Mouse (Mus musculus) MEL (cell line): Measurements from ENCODE around the gene Rora. TPM values are rescaled to one million over a fixed set of nuclear protein-coding genes. Genes with fewer than 3 reads are reported as not detected.

Source experiments
- DNase-seq: peaks from one replicate; pipeline ENCODE4 v3.0.0; 2011; ENCODE audit warnings: low read depth, low spot score
- H3K27ac ChIP-seq: 2 replicates; pipeline ENCODE4 v1.5.1; 2012; ENCODE audit warnings: low read depth, mild to moderate bottlenecking, control low read depth, low read length, moderate library complexity; ENCODE audit not compliant: control insufficient read depth
- H3K27me3 ChIP-seq, 2 experiments: fragments of 150-350 bp in 1 of 2; sonication (generic) in 1 of 2; 2 replicates each; pipeline ENCODE4 v1.6.1; 2012; ENCODE audit warnings: low read length in 2 of 2, mild to moderate bottlenecking in 2 of 2, improper control_type of control experiment in 1 of 2, moderate library complexity in 1 of 2; ENCODE audit not compliant: insufficient read depth in 2 of 2, control insufficient read depth in 1 of 2
- H3K36me3 ChIP-seq, 2 experiments: 2 replicates each; pipeline ENCODE4 v1.6.1; 2012 to 2014; ENCODE audit warnings: low read length in 2 of 2, improper control_type of control experiment in 1 of 2, inconsistent platforms in 1 of 2, mild to moderate bottlenecking in 1 of 2; ENCODE audit not compliant: insufficient read depth in 2 of 2, control insufficient read depth in 1 of 2
- H3K4me1 ChIP-seq, 2 experiments: fragments of 150-350 bp in 1 of 2; sonication (generic) in 1 of 2; 2 replicates each; pipeline ENCODE4 v1.6.1; 2012; ENCODE audit warnings: low read length in 2 of 2, improper control_type of control experiment in 1 of 2, mild to moderate bottlenecking in 1 of 2; ENCODE audit not compliant: insufficient read depth in 2 of 2, control insufficient read depth in 1 of 2
- H3K4me3 ChIP-seq, 2 experiments: fragments of 150-350 bp in 1 of 2; sonication (generic) in 1 of 2; 2 replicates each; pipeline ENCODE4 v1.5.1; 2012; ENCODE audit warnings: low read depth in 2 of 2, low read length in 2 of 2, mild to moderate bottlenecking in 2 of 2, moderate library complexity in 2 of 2, control low read depth in 1 of 2, improper control_type of control experiment in 1 of 2; ENCODE audit not compliant: control insufficient read depth in 1 of 2, insufficient read depth in 1 of 2
- H3K79me2 ChIP-seq: 2 replicates; pipeline ENCODE4 v1.6.1; 2012; ENCODE audit warnings: mild to moderate bottlenecking, low read length, moderate library complexity; ENCODE audit not compliant: control insufficient read depth, poor library complexity, insufficient read depth
- H3K9ac ChIP-seq: 2 replicates; pipeline ENCODE4 v1.6.1; 2012; ENCODE audit warnings: low read depth, mild to moderate bottlenecking, control low read depth, low read length, moderate library complexity; ENCODE audit not compliant: control insufficient read depth, poor library complexity, severe bottlenecking
- H3K9me3 ChIP-seq: fragments of 150-350 bp; sonication (generic); replicated peaks from 2 replicates; pipeline ENCODE4 v1.6.1; 2012; ENCODE audit warnings: mild to moderate bottlenecking, low read length, improper control_type of control experiment, moderate library complexity; ENCODE audit not compliant: insufficient read depth
- CHD2 ChIP-seq: IDR thresholded peaks from 2 replicates; pipeline ENCODE4 v1.6.1; 2011; ENCODE audit warnings: low read length, improper control_type of control experiment
- E2F4 ChIP-seq: IDR thresholded peaks from 2 replicates; pipeline ENCODE4 v1.6.1; 2011; ENCODE audit warnings: low read depth, low read length, improper control_type of control experiment, borderline replicate concordance
- EP300 ChIP-seq, 2 experiments: IDR thresholded peaks; 2 replicates each; pipeline ENCODE4 v1.6.1; 2011; ENCODE audit warnings: improper control_type of control experiment in 2 of 2, low read length in 2 of 2, low read depth in 1 of 2, mild to moderate bottlenecking in 1 of 2
- GABPA ChIP-seq: IDR thresholded peaks from 2 replicates; pipeline ENCODE4 v1.6.1; 2012; ENCODE audit warnings: low read depth, mild to moderate bottlenecking, inconsistent platforms, low read length, improper control_type of control experiment, moderate library complexity
- JUND ChIP-seq: IDR thresholded peaks from 2 replicates; pipeline ENCODE4 v1.6.1; 2011; ENCODE audit warnings: low read depth, mild to moderate bottlenecking, improper control_type of control experiment, low read length
- KAT2A ChIP-seq: conservative IDR thresholded peaks from 2 replicates; pipeline ENCODE4 v1.6.1; 2012; ENCODE audit warnings: low read depth, low read length, improper control_type of control experiment, inconsistent platforms
- MAX ChIP-seq: IDR thresholded peaks from 2 replicates; pipeline ENCODE4 v1.6.1; 2011; ENCODE audit warnings: low read length, improper control_type of control experiment
- MAZ ChIP-seq: IDR thresholded peaks from 2 replicates; pipeline ENCODE4 v1.6.1; 2012; ENCODE audit warnings: low read depth, mild to moderate bottlenecking, inconsistent platforms, low read length, improper control_type of control experiment
- POLR2A ChIP-seq, 2 experiments: IDR thresholded peaks; 2 replicates each; pipeline ENCODE4 v1.6.1; 2011 to 2012; ENCODE audit warnings: low read length in 2 of 2, mild to moderate bottlenecking in 2 of 2, control low read depth in 1 of 2, improper control_type of control experiment in 1 of 2, low read depth in 1 of 2, moderate library complexity in 1 of 2; ENCODE audit not compliant: control insufficient read depth in 1 of 2, insufficient read depth in 1 of 2, poor library complexity in 1 of 2
- RCOR1 ChIP-seq: IDR thresholded peaks from 2 replicates; pipeline ENCODE4 v1.6.1; 2012; ENCODE audit warnings: low read depth, mild to moderate bottlenecking, inconsistent platforms, low read length, improper control_type of control experiment
- SIN3A ChIP-seq: IDR thresholded peaks from 2 replicates; pipeline ENCODE4 v1.6.1; 2012; ENCODE audit warnings: low read length, improper control_type of control experiment, inconsistent platforms
- TBP ChIP-seq: IDR thresholded peaks from 2 replicates; pipeline ENCODE4 v1.8.0; 2011; ENCODE audit warnings: low read depth, low read length, improper control_type of control experiment
- USF1 ChIP-seq: IDR thresholded peaks from 2 replicates; pipeline ENCODE4 v1.6.1; 2014; ENCODE audit warnings: low read depth, mild to moderate bottlenecking, inconsistent platforms, low read length, improper control_type of control experiment, moderate library complexity
- USF2 ChIP-seq, 2 experiments: IDR thresholded peaks; 2 replicates each; pipeline ENCODE4 v1.6.1; 2011 to 2012; ENCODE audit warnings: improper control_type of control experiment in 2 of 2, low read length in 2 of 2, borderline replicate concordance in 1 of 2, inconsistent platforms in 1 of 2, low read depth in 1 of 2, mild to moderate bottlenecking in 1 of 2; ENCODE audit not compliant: insufficient read depth in 1 of 2
- ZC3H11A ChIP-seq: IDR thresholded peaks from 2 replicates; pipeline ENCODE4 v1.6.1; 2012; ENCODE audit warnings: low read depth, mild to moderate bottlenecking, inconsistent platforms, low read length, improper control_type of control experiment
- ZMIZ1 ChIP-seq: IDR thresholded peaks from 2 replicates; pipeline ENCODE4 v1.6.1; 2012; ENCODE audit warnings: low read depth, mild to moderate bottlenecking, inconsistent platforms, low read length, improper control_type of control experiment, moderate library complexity
- ZNF384 ChIP-seq: IDR thresholded peaks from 2 replicates; pipeline ENCODE4 v1.6.1; 2012; ENCODE audit warnings: low read depth, mild to moderate bottlenecking, inconsistent platforms, low read length, improper control_type of control experiment
- polyA plus RNA-seq, 2 experiments: library from polyadenylated mRNA; stranded (reverse) in 1 of 2; unstranded in 1 of 2; fragments of >175 nt in 1 of 2; fragments of >200 nt in 1 of 2; gene quantifications; 2 replicates each; pipeline versions ENCODE4 v1.2.1 to v1.2.4; 2012; ENCODE audit warnings: low replicate concordance in 2 of 2, low read depth in 1 of 2; ENCODE audit not compliant: insufficient read length in 2 of 2, insufficient read depth in 1 of 2, missing spikeins in 1 of 2
- total RNA-seq: library from RNA; depleted of rRNA; stranded (reverse); fragments of 300-350 nt; gene quantifications from 2 replicates; pipeline ENCODE4 v1.2.3, GENCODE M21; 2012

Rora gene
- total and polyA plus RNA-seq, 3 experiments, result not detected

GRCm38 (mm10) chr9:69165096-69165836 lies 511.7 kb downstream of the Rora start:
- H3K79me2 ChIP-seq, result no peaks in the 10 kb centered on the region
- TF ChIP-seq USF1 (no peak), ZMIZ1 (no peak), EP300 (IDR thresholded peaks at IDR 0.05; ENCODE audit: low read depth in 1 of 2, low read length in 2 of 2) (no peak), TBP (no peak), ZNF384 (no peak), KAT2A (no peak), E2F4 (no peak), CHD2 (no peak)
- TF ChIP-seq, all 39 proteins: peak for 0
- DNase-seq, result no peak

DNA sequence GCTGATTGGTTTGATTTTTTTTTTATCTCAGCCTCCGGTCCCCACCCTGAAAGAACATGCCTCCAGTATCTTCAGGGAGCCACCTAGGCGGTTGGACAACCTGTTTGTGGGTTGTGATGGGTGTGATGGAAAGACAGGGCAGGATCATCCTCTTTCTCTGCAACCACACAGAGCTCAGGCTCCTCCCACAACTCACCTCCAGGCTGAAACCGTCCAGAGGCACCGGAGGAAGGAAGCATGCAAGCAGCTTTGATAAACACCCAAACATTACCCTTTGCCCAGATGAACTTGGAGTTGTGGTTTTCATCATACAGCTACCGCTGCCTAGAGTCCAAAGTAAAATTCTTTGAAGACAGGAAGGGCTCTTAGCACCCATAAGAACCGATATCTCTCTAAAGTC lies 520.5 kb downstream of the Rora start:
- Histone ChIP-seq H3K27me3 (no peaks in the 10 kb centered on the region), H3K79me2 (no peaks in the 10 kb centered on the region), H3K4me1 (no peaks in the 10 kb centered on the region), H3K9ac (no peak overlapping the region), H3K4me3 (no peak overlapping the region), H3K36me3 (no peaks in the 10 kb centered on the region), H3K27ac (no peak overlapping the region), H3K9me3 (no peaks in the 10 kb centered on the region)
- no peak for DNase-seq
- TF ChIP-seq USF2 (IDR thresholded peaks at IDR 0.05; ENCODE audit: borderline replicate concordance in 1 of 2, insufficient read depth in 1 of 2, low read depth in 1 of 2, low read length in 2 of 2) (no peak), MAZ (no peak)

More at GRCm38 (mm10) chr9:69165096-69165836, 511.7 kb downstream of the Rora start:
- Histone ChIP-seq H3K9me3 (no peaks in the 10 kb centered on the region), H3K27me3 (no peaks in the 10 kb centered on the region), H3K9ac (no peak overlapping the region), H3K4me3 (no peak overlapping the region), H3K4me1 (no peaks in the 10 kb centered on the region), H3K36me3 (no peaks in the 10 kb centered on the region), H3K27ac (no peak overlapping the region)

DNA sequence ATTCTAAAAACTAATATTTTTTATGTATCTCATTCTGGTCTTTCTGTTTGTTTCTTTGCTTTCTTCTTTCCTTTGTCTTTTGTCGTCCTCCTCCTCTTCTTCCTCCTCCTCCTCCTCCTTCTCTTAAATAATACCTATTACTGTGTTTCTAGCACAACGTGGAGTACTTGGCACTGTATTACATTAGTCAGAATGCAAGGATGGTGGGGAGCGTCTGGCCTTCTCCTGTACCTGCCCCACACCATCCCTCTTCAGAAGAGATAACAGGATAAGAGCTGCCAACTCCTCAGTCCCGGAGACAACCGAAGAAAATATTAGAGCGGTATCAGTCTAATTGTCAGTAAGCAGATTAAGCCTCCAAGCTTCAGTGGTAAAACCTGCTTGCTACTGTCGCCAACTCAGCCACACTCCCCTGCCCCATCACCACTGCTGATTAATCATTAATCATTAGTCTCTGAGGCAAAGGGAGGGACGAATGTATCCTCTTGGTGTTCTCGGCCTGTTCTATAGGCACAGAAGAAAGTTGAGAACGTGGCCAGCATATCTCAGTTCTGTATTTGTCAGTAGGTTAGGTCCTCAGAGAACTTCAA lies 521.0 kb downstream of the Rora start:
- H3K4me1 ChIP-seq, result no peaks in the 10 kb centered on the region
- H3K27me3 ChIP-seq, result no peaks in the 10 kb centered on the region
- H3K9me3 ChIP-seq, result no peaks in the 10 kb centered on the region
- no peaks in the 10 kb centered on the region for H3K79me2 ChIP-seq
- DNase-seq, result no peak
- TF ChIP-seq JUND (no peak), POLR2A (IDR thresholded peaks at IDR 0.05; ENCODE audit: control insufficient read depth in 1 of 2, insufficient read depth in 1 of 2, low read depth in 1 of 2, low read length in 2 of 2, poor library complexity in 1 of 2) (no peak), ZC3H11A (no peak), USF2 (IDR thresholded peaks at IDR 0.05; ENCODE audit: borderline replicate concordance in 1 of 2, insufficient read depth in 1 of 2, low read depth in 1 of 2, low read length in 2 of 2) (no peak), RCOR1 (no peak), SIN3A (no peak), GABPA (no peak), MAX (no peak), EP300 (IDR thresholded peaks at IDR 0.05; ENCODE audit: low read depth in 1 of 2, low read length in 2 of 2) (no peak)
- no peak overlapping the region for H3K9ac ChIP-seq
- H3K27ac ChIP-seq, result no peak overlapping the region
- H3K4me3 ChIP-seq, result no peak overlapping the region
- H3K36me3 ChIP-seq, result no peaks in the 10 kb centered on the region
